Mouse (Mus musculus): Measurements from ENCODE around the gene S100a3.
A peak's percentile ranks its signal among the peaks of the same experiment; 100 is the strongest.

Gene S100a3

DNA sequence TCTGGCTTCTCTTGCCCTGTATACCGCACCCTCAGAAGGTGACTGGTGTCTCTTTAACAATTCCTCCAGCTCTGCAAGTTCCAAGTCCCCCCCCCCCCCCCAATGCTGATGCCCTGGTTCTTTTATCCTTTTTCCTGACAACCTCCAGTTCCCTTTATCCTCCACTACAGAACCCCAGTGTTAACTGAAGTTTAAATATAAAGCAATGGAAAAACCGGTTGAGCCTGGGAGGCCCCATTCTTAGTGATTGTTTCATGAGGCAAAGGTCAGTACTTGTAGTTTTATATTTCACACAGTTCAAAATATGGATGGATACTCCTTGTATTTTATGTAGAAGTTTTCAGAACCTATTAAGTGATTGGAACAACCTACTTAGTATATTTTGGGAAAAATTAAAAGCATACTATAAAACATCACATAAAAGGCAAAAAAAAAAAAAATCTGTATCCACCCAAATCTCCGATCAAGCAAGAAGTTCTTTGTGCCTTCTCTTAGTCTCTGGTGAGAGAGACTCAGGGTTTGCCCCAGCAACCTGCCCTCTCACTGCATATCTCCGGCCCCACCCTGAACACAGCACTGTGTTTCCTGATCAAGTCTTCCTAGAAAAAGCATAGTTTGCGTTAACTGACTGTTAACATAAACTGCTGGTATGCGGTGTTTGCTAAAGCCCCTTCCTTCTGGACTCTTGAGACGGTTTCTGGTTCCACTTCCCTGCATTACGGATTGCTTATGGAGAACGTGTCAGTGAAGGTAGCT, 66.1 kb downstream of the S100a3 start:
- no peak for DNase-seq (ENCODE audit: low read depth)

DNA sequence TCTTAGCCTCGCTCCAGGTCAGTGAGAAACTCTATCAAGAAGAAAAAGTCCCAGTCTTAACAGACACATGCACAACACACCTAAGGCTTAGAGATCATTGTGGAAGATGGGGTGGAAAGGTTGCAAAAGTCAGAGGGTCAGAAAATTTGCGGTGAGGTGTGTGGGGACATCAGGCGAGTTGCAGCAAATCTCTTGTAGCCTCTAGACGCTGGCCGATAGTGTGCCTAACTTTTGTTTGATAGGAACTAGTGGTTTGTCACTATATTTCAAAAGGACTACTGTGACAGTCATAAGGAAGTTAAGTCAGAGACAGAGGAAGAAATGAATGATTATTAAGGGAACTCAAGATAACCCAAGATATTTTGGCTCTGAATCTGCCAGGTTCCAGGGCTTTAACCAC, 67.0 kb downstream of the S100a3 start:
- DNase-seq (ENCODE audit: low read depth) = no peak

DNA sequence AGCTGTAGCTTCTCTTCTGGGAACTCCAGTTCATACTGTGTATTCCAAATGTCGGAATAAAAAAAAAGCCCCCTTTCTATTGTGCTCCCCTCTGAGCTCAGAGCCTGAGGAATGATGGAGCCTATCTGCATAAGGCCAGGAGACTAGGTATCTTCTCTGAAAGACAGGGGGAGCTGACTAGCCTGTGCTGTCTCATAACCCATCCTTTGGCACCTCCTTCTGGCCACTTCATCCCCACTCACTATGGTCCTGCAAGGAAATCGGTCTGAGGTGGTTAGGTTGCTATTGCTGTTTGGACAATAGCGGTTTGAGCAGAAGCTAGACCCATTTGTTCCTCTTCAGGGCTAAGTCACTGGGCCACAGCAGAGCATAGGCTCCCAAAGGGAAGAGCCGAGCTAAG, 67.4 kb downstream of the S100a3 start:
- peak; percentile 80 for DNase-seq (ENCODE audit: low read depth)

DNA sequence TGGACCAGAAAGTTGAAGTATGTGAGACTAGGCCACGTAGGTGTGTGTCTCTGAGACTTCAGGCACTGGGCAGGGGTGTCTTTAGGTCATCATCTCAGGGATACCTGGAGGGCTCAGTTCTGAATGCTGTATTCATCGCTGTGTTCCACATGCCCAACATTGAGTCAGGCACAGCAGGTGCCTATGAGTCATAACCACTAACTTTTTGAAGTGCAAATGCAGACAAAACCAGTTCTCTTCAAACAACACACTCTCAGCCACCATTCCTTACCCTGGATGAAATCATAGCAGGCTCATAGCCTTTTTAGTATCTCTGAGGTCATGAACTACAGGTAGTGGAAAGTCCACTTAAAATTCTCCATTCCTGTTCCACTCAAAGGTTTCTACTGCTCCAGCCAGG, 68.9 kb downstream of the S100a3 start:
- DNase-seq (ENCODE audit: low read depth) = no peak

DNA sequence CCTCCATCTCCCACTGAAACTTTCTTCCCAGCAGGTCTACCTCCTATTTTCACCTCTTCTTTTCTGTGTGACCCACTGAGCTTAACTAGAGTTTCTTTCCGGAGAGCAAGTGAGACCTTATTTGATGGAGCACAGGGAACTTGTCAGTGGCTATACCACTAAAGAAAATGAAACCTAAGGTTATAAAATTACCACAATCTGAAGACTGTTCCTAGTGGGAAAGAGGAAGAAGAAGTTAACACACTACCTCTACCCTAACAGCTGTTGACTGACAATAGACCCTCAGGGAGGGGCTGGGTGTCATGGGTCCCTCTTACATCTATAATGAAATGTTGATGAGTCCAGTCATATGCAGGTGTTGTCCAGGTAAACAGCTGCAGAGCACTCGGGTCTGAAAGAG, 71.6 kb downstream of the S100a3 start:
- no peak for DNase-seq (ENCODE audit: low read depth)

DNA sequence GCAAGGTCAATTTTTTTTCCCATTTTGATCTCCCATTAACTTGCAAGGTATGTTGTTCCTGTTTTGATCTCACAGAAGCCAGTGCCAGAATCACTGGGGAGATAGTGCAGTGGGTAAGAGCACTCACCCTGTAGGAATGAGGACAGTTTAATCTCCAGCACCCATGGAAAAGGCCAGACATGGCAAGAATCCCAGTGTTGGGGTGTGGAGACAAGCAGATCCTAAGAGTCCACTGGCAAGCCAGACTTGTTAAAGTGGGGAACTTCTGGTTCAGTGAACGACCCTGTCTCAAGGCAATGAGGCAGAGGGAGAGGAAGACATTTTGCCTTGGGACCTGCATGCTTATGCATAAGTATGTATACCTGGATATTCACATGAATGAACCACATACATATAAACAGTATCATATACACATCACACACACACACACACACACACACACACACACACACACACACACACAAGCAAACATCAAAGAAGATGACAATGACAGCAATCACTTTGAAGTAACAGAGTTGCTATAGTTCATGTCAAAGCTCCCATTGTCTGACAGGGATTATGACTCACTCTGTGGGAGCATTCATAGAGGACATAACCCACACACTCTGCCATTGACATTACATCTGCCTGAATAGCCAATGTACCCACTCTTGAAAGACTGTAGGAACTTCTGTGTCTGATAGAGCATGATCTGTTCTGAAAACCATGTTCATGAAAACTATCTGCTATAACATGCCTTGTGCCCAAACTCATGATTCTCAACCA, 78.3 kb downstream of the S100a3 start:
- DNase-seq (ENCODE audit: low read depth) = peak; percentile 31

DNA sequence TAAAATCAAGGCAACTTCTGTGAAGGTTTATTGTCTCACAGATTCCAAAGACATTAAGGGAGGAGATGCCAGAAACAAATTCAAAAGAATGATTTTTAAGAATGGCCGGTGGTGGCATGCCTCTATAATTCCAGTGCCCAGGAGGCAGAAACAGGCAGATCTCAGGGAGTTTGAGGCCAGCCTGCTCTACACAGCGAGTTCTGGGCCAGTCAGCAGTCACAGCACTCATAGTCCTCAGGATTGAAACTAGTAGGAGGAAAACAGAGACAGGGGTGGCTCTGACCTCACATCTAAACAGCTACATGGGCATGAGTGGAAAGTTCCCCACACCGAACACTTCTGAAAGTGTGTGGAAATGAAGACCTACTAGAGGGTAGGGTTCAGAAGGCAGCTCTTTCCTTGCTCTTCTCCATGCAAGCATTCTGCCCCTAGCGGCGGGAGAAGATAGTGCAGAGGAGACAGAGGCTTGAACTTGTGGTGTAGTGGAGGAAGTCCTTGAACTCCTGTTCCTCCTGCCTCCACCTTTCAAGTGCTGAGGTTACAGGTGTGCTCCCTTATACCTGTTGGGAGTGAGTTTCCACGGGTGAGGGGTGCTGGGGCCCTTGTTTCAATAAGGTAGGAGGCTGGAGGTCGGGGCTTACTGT, 79.3 kb downstream of the S100a3 start:
- DNase-seq (ENCODE audit: low read depth) = peak; percentile 28

DNA sequence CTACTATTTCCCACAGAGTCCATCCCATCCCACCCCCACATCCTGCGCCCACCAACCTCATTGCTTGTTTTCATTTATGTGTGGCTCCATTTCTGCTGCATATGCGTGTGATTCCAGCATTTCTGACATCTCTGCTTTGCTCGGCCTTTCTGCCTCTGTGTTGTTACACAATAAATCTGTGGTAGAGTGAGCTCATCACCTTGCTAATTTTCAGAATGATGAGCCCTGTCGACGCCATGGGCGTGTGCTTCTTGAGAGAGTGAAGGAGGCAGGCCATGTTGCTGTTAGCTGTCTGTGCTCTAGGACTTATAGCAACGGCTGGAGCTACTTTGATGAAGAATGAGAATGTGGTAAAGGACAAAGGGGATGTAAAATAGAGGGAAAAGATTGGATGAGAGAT, 80.6 kb downstream of the S100a3 start:
- DNase-seq (ENCODE audit: low read depth) = peak; percentile 65

DNA sequence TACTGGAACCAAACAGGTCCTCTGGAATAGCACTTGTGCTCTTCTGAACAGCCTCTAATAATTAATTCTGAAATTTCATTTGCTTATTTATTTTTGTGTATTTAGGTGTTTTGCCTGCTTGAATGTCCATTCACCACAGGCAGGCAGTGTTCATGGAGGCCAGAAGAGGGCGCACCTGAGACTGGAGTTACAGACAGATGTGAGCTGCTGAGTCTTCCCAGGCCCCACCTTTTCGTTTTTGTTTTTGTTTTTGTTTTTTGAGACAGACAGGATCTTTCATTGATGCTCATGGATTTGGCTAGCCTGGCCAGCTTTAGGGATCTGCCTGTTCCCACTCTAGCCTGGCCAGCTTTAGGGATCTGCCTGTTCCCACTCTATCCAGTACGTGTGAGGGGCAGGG, 83.8 kb downstream of the S100a3 start:
- peak; percentile 74 for DNase-seq (ENCODE audit: low read depth)

DNA sequence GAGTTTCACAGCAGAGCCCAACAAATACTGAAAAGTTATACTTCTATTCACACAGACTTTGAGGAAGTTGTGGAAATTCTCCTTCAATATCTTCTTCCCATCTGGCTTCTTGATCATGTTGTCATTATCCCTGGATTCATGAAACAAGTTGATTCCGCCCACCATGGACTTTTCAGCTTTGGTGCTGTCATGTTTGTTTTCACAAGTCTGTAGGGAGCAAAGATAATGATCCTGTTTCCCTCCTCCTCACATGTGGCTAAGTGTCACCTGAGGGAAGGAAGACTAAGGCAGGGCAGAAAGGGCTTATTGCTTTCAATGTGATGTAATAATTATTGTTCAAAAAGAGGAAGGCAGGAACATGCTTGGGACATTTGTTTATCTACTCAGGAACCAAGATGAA, 86.9 kb downstream of the S100a3 start:
- no peak for DNase-seq (ENCODE audit: low read depth)

DNA sequence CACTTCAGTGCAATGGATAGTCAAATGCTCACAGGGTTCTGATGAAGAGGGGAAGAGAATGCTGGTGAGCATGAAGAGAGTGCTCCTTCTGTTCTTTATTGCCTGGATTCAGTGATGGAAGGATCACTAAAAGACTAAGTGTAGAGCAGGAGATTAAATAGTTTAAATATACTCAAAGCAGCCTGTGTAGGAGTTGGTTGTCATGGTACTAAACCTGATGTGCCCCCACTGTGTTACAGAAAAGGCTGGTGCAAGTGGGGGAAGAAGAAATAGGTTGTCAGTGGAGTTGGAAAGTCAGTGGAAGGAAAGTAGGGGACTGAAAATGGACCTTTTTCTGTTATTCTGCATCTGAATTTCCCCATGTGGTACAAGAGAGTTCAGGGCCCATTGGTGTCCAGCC, 88.6 kb downstream of the S100a3 start:
- DNase-seq (ENCODE audit: low read depth) = no peak

DNA sequence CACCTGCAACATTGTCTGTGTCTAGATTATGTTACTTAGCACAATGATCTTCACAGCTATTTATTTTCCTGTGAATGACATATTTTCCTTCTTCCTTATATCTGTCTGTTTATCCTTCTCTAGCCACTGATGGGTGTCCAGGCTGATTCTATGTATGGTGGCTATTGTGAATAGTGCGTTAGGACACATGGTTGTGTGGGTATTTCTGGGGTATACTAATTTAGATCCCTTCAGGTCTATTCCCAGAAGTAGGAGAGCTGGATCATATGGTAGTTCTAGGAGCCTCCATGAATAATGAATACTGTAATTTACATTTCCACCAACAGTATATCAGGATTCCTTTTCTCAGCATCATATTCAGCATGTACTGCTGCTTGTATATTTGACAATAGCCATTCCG, 89.5 kb downstream of the S100a3 start:
- no peak for DNase-seq (ENCODE audit: low read depth)
